Mouse (Mus musculus) cerebellum, adult 2 months (tissue): Measurements from ENCODE around the gene Apba3.

Experiments
- CTCF ChIP-seq: fragments of 200-500 bp; IDR thresholded peaks from 2 replicates; pipeline ENCODE4 v1.5.1; 2011; ENCODE audit warnings: low read depth, mild to moderate bottlenecking, control low read depth, low read length, moderate library complexity, borderline replicate concordance; ENCODE audit not compliant: insufficient read depth
- POLR2A ChIP-seq: fragments of 200-500 bp; IDR thresholded peaks from 2 replicates; pipeline ENCODE4 v1.6.1; 2011; ENCODE audit warnings: low read length, control low read depth, borderline replicate concordance; ENCODE audit not compliant: insufficient read depth

GRCm38 (mm10) chr10:81268643-81269412 is 2.1 kb downstream of the Apba3 start:
- no peak for TF ChIP-seq CTCF
- no peak for TF ChIP-seq POLR2A
